Mouse (Mus musculus): ENCODE data around the gene Hist1h2ag.
"Not testable (repeated sequence)": the region's sequence is repeated elsewhere in the genome, so short reads cannot be mapped to it uniquely, and the experiment has no call there.

The Hist1h2ag gene

DNA sequence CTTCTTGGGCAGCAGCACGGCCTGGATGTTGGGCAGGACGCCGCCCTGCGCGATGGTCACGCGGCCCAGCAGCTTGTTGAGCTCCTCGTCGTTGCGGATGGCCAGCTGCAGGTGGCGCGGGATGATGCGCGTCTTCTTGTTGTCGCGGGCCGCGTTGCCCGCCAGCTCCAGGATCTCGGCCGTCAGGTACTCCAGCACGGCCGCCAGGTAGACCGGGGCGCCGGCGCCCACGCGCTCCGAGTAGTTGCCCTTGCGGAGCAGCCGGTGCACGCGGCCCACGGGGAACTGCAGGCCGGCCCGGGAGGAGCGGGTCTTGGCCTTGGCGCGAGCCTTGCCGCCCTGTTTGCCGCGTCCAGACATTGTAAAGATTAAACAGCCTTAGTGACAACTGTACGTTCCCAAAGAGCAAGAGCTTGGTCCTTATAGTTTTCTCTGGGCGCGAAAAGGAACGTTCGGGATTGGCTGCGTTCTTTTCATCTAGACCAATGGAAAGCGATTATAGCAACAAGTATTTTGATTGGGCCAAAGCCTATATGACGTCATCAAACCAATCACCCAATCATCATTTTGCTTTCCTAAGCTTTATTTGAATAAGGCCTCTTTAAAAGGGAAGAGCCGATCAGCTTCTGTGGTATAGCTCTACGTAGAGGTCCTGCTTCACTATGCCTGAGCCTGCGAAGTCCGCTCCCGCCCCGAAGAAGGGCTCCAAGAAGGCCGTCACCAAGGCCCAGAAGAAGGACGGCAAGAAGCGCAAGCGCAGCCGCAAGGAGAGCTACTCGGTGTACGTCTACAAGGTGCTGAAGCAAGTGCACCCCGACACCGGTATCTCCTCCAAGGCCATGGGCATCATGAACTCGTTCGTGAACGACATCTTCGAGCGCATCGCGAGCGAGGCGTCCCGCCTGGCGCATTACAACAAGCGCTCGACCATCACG lies at the start of gene Hist1h2ag, which contains the start of gene Hist1h2bj:
Hist1h2ag (minus strand) TSS at position 377 of the 935 bp plus-strand sequence.
Hist1h2bj (plus strand) TSS at position 647 of the 935 bp plus-strand sequence.
- peak; percentile 58 to 83 for DNase-seq (ENCODE audit: low spot score in 2 of 2)

DNA sequence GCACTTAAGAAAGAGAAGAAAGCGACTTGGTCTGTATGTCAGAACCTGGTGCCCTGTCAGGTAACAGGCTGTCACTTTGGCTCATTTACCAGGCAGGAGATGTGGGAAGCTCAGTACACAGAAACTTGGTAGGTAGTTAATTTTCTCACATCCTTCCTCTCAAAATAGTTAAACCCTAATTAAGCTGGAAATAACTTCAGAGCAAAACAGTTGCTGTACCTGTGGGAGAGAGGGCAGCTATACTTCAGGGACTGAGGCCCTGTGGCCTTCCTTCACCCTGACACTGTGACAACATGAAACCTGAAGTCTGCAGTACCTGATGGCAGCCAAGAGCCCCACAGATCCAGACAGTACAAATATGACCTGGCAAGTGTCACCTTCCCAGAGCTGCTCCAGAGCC lies 41.4 kb upstream of the Hist1h2ag start, which contains the start of gene Vmn1r188:
Vmn1r188 (plus strand) TSS at position 301 of the 400 bp plus-strand sequence.
- DNase-seq (ENCODE audit: low spot score in 2 of 2) = not testable (repeated sequence)

- no peak for DNase-seq (ENCODE audit: low spot score in 2 of 2)
Observed at GRCm38 (mm10) chr13:22063468-22063867, 20.7 kb upstream of the Hist1h2ag start.

GRCm38 (mm10) chr13:22061422-22061821 lies 18.7 kb upstream of the Hist1h2ag start:
- DNase-seq (ENCODE audit: low spot score in 2 of 2) = no peak

DNA sequence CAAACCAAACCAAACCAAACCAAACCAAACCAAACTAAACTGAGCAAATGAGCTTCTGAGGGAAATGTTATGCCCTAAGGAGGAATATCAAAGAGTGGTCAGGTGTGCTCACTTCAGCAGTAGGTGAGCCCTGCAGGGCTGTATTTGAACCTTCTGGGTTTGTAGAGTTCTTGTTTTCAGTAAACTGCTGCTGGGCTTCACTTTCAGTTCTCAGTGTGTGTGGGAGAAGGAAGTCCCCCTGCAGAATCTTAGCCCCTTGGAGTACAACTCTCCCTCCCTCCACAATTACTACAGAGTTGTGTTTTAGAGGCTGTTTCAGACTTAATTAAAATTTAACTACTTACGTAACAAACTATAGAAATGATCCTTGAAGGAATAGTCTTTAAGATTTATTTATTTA lies 11.0 kb upstream of the Hist1h2ag start:
- no peak for DNase-seq (ENCODE audit: low spot score in 2 of 2)

DNA sequence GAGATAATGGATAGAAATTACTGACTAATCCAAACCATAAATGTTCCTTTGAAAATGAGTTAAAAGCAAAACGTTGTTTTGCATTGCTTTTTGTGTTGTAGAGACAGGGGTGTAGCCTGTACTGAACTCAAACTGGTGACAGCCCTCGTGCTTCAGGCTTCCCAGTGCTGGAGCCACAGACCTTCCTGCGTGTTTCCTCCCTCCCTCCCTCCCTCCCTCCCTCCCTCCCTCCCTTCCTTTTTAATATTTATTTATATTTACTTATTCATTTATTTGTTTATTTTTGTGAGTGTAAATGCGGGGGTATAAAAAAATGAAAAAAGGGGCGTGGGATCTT lies 8.7 kb upstream of the Hist1h2ag start:
- DNase-seq (ENCODE audit: low spot score in 2 of 2) = no peak

DNA sequence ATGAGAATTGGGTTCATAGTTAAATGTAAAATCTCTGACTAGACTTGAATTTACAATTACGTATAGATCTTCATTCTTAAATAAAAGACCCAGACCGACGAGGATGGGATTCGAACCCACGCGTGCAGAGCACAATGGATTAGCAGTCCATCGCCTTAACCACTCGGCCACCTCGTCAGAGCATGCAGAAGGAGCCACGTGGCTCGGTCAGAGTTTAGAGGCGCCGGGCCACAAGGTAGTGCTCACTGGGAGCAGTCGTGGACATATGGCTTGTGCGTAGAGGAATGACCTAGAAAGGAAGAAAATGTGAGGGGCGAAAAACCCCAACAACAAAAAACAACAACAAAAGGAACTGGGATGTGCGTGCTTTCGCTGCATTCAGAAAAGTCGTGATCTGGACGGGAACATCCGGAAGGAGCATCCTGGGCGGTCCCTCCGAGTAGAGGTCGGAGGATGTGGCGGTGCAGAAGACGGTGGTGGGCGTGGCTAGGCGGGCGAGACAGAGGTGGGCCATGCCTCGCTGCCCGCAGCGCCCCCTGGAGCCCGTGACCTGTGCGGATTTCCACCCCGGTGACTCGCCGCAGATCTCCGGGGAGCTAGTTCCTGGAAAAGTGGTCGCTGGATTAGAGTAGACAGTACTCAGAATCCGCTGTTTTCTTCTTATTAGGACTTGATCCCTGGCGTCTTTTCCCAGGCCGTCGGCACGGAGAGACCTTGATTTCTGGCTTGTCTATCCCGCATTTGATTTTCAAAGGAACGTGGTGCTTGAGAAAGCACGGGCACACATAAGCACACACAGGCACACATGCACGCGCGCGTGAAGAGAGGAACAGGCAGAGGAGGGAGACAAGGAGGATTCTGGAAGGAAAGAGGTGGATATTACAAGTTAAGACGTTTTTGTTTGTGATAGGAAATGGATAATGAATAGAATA lies 8.1 kb upstream of the Hist1h2ag start:
- peak; percentile 78 to 91 for DNase-seq (ENCODE audit: low spot score in 2 of 2)

DNA sequence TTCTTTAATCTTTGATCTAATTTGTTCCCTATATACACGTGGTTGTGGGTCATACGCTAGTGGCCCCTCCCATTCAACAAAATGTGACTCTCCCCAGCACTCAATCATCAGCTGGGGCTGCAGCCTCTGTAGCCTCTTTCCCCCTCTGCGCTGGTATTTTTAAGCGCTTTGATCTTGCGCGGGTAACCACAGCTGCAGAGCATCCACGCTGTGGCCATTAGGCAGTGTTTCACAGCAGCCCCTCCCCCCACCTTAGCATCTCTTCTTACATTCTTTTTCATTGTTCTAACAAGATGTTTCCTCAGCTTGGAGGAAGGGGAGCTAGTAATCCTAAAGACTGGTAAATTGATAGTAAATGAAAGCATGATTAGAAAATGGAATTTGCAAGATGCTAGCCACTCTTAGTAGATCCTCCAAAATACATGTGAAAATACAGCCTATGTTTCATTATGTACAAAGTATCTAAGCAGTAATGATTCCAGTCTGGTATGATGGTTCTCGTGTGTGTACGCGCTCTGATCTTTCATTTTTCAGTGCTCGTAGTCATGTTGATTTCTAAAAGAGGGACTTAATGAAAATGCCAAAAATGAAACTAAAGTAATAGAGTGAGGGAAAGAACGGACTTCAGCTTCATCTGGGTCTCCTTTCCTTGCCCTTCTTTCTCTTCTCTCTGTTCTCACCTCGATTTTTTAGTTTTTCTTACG lies 7.1 kb upstream of the Hist1h2ag start:
- DNase-seq (ENCODE audit: low spot score in 2 of 2) = peak in 1 of 2 experiments; percentile 35

GRCm38 (mm10) chr13:22049041-22049440 lies 6.3 kb upstream of the Hist1h2ag start:
- no peak for DNase-seq (ENCODE audit: low spot score in 2 of 2)

DNA sequence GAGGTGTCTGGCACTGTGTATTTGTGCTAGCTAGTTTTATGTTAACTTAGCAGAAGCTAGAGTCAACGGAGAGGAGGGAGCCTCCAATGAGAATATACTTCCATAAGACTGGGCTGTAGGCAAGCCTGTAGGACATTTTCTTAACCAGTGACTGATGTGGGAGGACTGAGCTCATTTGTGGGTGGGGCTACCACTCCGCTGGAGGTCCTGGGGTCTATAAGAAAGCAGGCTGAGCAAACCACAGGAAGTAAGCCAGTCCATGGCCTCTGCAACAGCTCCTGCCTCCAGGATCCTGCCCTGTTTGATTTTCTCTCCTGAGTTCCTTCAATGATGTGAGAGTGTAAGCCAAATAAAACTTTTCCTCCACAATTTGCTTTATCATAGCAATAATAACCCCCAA lies 2.6 kb upstream of the Hist1h2ag start:
- DNase-seq (ENCODE audit: low spot score in 2 of 2) = no peak

GRCm38 (mm10) chr13:22044432-22045155 lies 1.9 kb upstream of the Hist1h2ag start:
- DNase-seq (ENCODE audit: low spot score in 2 of 2) = no peak

DNA sequence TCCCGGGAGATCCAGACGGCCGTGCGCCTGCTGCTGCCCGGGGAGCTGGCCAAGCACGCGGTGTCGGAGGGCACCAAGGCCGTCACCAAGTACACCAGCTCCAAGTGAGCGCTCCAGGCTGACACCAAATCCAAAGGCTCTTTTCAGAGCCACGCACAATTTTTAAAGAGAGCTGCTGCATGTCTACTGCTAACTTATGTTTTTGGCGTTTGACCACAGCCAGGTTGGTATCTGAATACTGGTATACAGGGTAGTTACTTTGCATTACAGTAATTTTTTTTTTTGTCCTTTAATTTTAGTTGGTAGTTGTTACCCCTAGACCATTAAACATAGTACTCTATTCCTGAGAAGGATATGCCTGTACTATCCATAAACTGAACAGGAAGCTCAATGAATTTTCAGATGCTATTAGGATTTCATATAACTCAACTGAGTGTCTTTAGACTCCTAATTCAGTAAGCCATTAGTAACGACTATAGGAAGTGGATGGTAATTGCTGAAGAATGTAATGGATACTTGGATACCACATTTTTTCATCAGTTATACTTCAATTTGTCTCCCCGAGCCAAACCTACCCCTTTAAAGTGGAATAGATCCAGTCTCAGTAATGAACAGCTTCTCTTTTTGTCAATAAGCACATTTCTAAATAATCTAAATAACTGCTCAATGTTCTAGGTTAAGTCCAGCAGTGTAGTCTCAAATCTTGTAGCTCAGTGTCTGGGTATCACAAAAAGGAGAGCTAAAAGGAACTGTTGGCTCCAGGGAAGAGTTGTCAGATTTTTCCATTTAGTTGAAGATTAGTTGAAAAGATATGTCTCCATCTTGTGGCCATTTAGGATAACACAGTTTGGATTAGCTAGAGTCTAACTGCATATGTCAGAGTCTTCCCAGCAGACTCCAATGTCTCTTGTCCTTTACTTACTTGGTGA lies 1.0 kb upstream of the Hist1h2ag start:
- DNase-seq (ENCODE audit: low spot score in 2 of 2) = no peak

GRCm38 (mm10) chr13:22041651-22042567 lies 835 bp downstream of the Hist1h2ag start:
- DNase-seq (ENCODE audit: low spot score in 2 of 2) = no peak

DNA sequence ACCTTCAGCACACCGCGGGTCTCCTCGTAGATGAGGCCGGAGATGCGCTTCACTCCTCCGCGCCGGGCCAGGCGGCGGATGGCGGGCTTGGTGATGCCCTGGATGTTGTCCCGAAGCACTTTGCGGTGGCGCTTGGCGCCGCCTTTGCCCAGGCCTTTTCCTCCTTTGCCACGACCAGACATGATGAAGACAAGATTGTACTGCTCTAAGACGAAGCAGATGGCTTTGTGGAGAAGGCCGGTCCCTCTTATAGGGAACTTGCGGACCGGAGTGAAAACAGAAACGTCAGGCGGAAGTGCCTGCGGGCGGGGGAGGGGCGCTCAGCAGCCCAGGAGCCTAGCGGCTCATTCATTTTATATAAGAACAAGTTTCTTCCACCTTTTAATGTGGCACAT lies 1.6 kb downstream of the Hist1h2ag start, which contains the start of gene Hist1h4i:
Hist1h4i (minus strand) TSS at position 221 of the 395 bp plus-strand sequence.
- DNase-seq (ENCODE audit: low spot score in 2 of 2) = peak; percentile 93 to 97

- DNase-seq (ENCODE audit: low spot score in 2 of 2) = no peak
Observed at GRCm38 (mm10) chr13:22040464-22041141, 2.1 kb downstream of the Hist1h2ag start.

DNA sequence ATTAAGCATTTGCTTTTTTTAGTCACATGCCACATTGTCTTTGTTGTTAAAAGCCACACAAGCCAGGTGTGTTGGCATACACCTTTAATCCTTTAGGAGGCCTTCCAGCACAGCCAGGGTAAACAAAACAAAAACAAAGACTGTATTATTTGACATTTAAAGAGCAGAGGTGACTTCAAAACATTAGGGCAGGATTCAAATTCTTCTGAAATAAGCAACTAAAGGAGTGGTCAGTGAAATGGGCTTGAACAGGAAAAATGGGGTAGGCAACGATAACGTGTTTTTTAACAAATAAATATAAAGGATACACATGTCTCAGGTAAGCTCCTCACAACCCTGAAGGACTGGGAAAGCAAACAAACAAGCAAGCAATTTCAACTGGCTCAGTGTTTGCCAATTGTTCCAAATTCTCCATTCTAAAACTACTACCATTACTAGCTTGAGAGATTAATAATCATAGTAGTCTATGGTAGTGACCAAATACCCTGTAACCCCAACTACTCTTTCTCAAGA lies 2.7 kb downstream of the Hist1h2ag start:
- no peak for DNase-seq (ENCODE audit: low spot score in 2 of 2)

DNA sequence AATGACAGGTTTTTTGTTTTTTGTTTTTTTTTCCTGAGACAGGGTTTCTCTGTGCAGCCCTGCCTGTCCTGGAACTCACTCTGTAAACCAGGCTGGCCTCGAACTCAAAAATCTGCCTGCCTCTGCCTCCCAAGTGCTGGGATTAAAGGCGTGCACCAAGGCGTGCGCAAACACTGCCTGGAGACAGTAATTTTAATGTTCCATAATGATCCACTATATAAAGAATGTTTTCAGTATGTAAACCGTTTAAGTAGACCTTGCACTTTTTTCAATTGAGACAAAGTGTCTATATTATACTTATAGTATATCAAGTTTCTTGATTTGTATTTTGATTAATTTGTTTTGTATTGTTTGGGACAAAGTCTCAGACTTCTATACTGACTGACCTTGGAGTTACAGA lies 3.4 kb downstream of the Hist1h2ag start:
- DNase-seq (ENCODE audit: low spot score in 2 of 2) = no peak

DNA sequence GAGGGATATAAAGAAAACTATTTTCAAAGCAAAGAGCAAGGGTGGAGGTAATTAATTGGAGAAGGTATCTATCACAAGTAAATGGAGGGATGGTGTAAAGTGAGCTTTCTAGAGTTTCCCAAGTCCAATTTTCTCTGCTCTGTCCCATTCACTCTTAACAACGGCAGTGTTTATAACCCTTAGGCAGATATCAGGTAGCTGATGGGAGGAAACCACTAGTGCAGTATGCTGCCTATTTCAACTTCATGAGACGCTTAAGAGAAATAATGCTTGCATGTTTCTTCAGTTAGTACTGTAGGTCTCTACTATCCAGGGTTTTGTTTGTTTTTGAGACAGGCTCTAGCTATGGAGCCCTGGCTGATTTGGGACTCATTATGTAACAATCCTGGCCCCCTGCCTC lies 5.3 kb downstream of the Hist1h2ag start:
- DNase-seq (ENCODE audit: low spot score in 2 of 2) = no peak

Measured in cerebellum, postnatal 4 days (tissue).